Mouse (Mus musculus): ENCODE measurements around the gene Rab26.

The Rab26 gene

DNA sequence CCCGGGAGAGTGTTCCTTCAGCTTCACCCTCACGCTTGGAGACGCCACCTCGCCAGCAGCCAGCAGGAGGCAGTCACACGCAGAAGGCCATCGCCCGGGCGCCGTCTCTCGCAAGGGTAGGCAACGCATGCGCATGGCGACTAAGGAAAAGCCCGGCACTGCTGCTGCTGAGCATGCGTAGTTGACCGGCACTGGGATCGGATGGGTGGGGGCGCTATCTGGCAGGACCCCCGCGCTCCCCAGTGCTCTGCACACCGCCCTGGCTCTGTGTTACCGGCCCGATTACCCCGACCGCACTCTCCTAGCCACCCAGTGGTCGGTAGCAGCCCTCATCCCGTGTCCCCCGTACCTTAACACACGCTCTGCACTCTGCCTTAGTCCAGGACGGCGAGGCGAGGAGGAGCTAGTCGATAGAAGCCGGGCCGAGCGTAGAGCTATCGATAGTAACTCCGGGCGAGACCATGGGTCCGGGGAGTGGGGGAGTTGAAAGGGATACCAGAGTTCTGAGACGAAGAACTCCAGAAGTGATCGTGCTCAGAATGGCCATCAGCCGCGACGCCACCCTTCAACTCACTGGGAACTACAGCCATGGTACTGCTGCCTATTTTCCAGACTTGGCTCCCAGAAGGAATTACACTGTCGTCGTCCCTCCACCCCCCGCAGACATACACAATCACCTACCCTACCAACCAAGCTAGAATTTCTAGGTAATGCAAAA lies 55.2 kb downstream of the Rab26 start, which contains the start of gene Mlst8:
Gene Mlst8 (minus strand): TSS at position 416 of the 718 bp plus-strand sequence.
- DNase-seq (ENCODE audit: low read depth, low spot score) = peak; percentile 96

DNA sequence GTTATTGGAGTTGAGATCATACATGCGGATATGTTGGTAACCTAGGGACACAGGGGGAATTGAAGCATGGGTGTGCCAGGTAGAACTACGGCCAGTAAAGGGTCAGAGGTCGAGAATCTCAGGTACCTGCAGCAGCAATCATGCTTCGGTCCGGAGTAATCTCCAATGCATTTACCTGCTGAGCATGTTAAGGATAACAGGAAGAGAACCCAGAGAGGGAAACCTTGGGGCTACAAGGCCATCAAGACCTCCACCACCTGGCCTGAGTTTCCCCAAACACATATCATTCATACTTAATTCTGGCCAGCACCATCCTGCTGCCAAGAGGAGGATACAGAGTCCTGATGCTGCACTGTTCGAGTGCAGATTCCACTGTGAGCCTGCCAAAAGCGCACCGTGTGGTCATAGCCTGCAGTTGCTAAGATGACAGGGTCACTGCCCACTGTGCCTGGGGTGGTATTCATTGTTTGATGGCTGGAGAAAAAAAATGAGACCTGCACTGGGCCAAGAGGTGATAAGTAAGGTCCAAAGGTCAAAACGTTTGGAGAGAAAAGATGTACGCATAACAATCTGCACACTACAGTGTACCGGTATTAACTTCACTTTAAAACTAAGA lies 55.9 kb downstream of the Rab26 start:
- DNase-seq (ENCODE audit: low read depth, low spot score) = no peak
